In the genomic region with DNA sequence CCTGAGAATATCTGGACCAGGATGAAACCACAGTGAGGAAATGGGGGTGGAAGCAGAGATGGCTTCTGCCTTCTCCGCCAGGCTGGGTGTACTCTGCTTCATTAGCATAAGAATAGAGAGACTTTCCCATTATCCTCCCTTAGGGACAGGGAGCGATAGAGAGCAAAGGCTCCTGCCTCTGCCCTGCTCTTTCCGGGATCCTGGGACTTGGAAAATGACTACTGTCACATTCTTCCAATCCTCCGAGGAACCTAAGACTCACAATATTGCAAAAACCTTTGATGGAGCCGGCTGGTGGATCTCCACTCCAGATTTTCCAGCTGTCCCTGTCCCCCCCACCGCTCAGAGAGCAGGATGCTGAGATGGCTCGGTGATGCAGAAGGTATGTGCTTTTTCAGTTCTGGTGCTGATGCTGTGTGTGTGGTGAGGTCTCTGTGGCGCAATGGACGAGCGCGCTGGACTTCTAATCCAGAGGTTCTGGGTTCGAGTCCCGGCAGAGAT, we compare ENCODE assay signal across 8 mouse cellular contexts. TPM values are rescaled to one million over a fixed set of nuclear protein-coding genes. Genes with fewer than 3 reads are reported as not detected.
DNase-seq lines count a peak whose midpoint lies in the region; ATAC-seq and TF ChIP-seq lines count a peak whose summit lies in the region.

No protein-coding gene starts in this region.

- no peak for TF ChIP-seq CTCF in CH12.LX (conservative IDR thresholded peaks at IDR 0.05 in 1 of 2, IDR thresholded peaks at IDR 0.05 in 1 of 2; ENCODE audit: low read depth in 2 of 2, low read length in 2 of 2)
- no peak for TF ChIP-seq CTCF in embryonic fibroblast, embryonic 13.5 days (IDR thresholded peaks at IDR 0.05; ENCODE audit: borderline replicate concordance, insufficient read depth, low read length)

- H3K27ac ChIP-seq in CH12.LX (ENCODE audit: insufficient read depth, low read depth), result no peak overlapping the region
- H3K27ac ChIP-seq in embryonic fibroblast, embryonic 13.5 days (ENCODE audit: insufficient read depth, low read length), result no peak overlapping the region
- H3K27ac ChIP-seq in midbrain, embryonic 12.5 days (replicated peaks), result peak overlapping the region; percentile 86

- H3K9ac ChIP-seq in CH12.LX (ENCODE audit: insufficient read depth, low read depth), result no peak overlapping the region
- peak overlapping the region; percentile 37; the same call in 1 of the 2 replicates for H3K9ac ChIP-seq in midbrain, embryonic 12.5 days (replicated peaks)

- no peaks in the 10 kb centered on the region for H3K79me2 ChIP-seq in CH12.LX (replicated peaks; ENCODE audit: control insufficient read depth, extremely low read depth, insufficient read depth, poor library complexity, severe bottlenecking)

- WGBS in midbrain, embryonic 12.5 days, result under 1% methylated on average over 13 of the region's 13 CpGs

- dilution Hi-C loops in CH12.LX (cut with MboI; ENCODE audit: extremely low pct_ligation_motif_present, extremely low pct_unique_long_range_greater_than_20kb, low sequenced_read_pairs), result no loop called here

- DNase-seq in CH12.LX (ENCODE audit: extremely low read depth), result no peak
- peak; percentile 14 for DNase-seq in adrenal gland, postnatal 25 days
- DNase-seq in layer of hippocampus, adult 11-12 months (ENCODE audit: low spot score), result peak; percentile 91
- DNase-seq in yolk sac, embryonic 10.5 days (ENCODE audit: low spot score), result peak; percentile 25
- no peak for DNase-seq in lung, adult 18-20 months

- TF ChIP-seq EP300 in CH12.LX (IDR thresholded peaks at IDR 0.05; ENCODE audit: low read length), result no peak

- TF ChIP-seq RAD21 in CH12.LX (IDR thresholded peaks at IDR 0.05; ENCODE audit: low read depth, low read length), result no peak

- peak; percentile 95 for ATAC-seq in midbrain, embryonic 12.5 days (ENCODE audit: low FRiP score, low read depth)
- ATAC-seq in monocyte, adult 5-6 weeks (replicated peaks; ENCODE audit: insufficient number of reproducible peaks, low FRiP score, low TSS enrichment, poor library complexity, severe bottlenecking), result no peak

- H3K9me3 ChIP-seq in CH12.LX (replicated peaks; ENCODE audit: low read length), result no peaks in the 10 kb centered on the region
- H3K9me3 ChIP-seq in midbrain, embryonic 12.5 days, result no peaks in the 10 kb centered on the region

- TF ChIP-seq POLR2A in CH12.LX (IDR thresholded peaks at IDR 0.05; ENCODE audit: low read depth, low read length), result no peak
- no peak for TF ChIP-seq POLR2A in embryonic fibroblast, embryonic 13.5 days (IDR thresholded peaks at IDR 0.05; ENCODE audit: low read depth, low read length)

- no peaks in the 10 kb centered on the region for H3K27me3 ChIP-seq in CH12.LX (replicated peaks)
- no peaks in the 10 kb centered on the region for H3K27me3 ChIP-seq in midbrain, embryonic 12.5 days

- no peaks in the 10 kb centered on the region for H3K36me3 ChIP-seq in CH12.LX (replicated peaks in 1 of 2; ENCODE audit: control insufficient read depth in 1 of 2, insufficient read depth in 1 of 2, low read length in 1 of 2)
- no peaks in the 10 kb centered on the region for H3K36me3 ChIP-seq in midbrain, embryonic 12.5 days

- no peak overlapping the region for H3K4me3 ChIP-seq in CH12.LX (replicated peaks in 1 of 3; ENCODE audit: low read depth in 2 of 3, low read length in 2 of 3, poor library complexity in 1 of 3)
- H3K4me3 ChIP-seq in embryonic fibroblast, embryonic 13.5 days (ENCODE audit: insufficient read depth, low read length), result peak overlapping the region; percentile 2; the same call in 1 of the 2 replicates
- H3K4me3 ChIP-seq in midbrain, embryonic 12.5 days, result peak overlapping the region; percentile 33

- peaks cover 2 to 9% of the 10 kb centered on the region in 2 experiments; a peak in 3 of 4 replicates for H3K4me1 ChIP-seq in CH12.LX (ENCODE audit: control insufficient read depth in 1 of 2, insufficient read depth in 2 of 2)
- no peaks in the 10 kb centered on the region for H3K4me1 ChIP-seq in embryonic fibroblast, embryonic 13.5 days (ENCODE audit: control insufficient read depth, insufficient read depth, low read length)
- H3K4me1 ChIP-seq in midbrain, embryonic 12.5 days, result peaks cover 20% of the 10 kb centered on the region; the same call in 1 of the 2 replicates

- no peak overlapping the region for H3K4me2 ChIP-seq in CH12.LX (ENCODE audit: insufficient read depth, low read depth, poor library complexity, severe bottlenecking)
- H3K4me2 ChIP-seq in midbrain, embryonic 12.5 days (replicated peaks), result peak overlapping the region; percentile 43

- in situ Hi-C loops in CH12.LX (cut with MboI; ENCODE audit: low pct_ligation_motif_present, low pct_unique_long_range_greater_than_20kb, low sequenced_read_pairs), result loop anchor here (5.0 to 25.0 kb wide), 3 partner anchors 53 to 978 kb away; a partner anchor contains a TSS

TF ChIP-seq in CH12.LX, 34 proteins besides CTCF, POLR2A, EP300 and RAD21:
- TF ChIP-seq MAZ (IDR thresholded peaks at IDR 0.05; ENCODE audit: low read depth, low read length) (no peak), TBP (conservative IDR thresholded peaks at IDR 0.05; ENCODE audit: low read depth, low read length) (peak; percentile 94), RCOR1 (conservative IDR thresholded peaks at IDR 0.05; ENCODE audit: low read depth, low read length) (no peak), CHD1 (IDR thresholded peaks at IDR 0.05; ENCODE audit: low read depth, low read length) (no peak), ELF1 (IDR thresholded peaks at IDR 0.05; ENCODE audit: low read depth, low read length) (peak; percentile 41; the same call in 1 of the 2 replicates), ETS1 (conservative IDR thresholded peaks at IDR 0.05; ENCODE audit: low read depth, low read length) (no peak), MXI1 (IDR thresholded peaks at IDR 0.05; ENCODE audit: low read depth, low read length) (no peak), GABPA (IDR thresholded peaks at IDR 0.05; ENCODE audit: insufficient replicate concordance, low read depth, low read length) (no peak), MYC (IDR thresholded peaks at IDR 0.05; ENCODE audit: low read depth, low read length) (no peak), ZNF384 (IDR thresholded peaks at IDR 0.05; ENCODE audit: low read depth, low read length) (no peak)

RNA-seq across cellular contexts. Expression of a gene that starts 22.5 kb away (rescaled TPM):
- total RNA-seq in CH12.LX (2012; rRNA removed) (not detected in 2 replicates), CH12.LX (2014; rRNA removed) (not detected in 2 replicates)
- polyA plus RNA-seq in CH12.LX (2012; ENCODE audit: insufficient read length, low read depth), result not detected in 2 replicates
- 2.7 and 3.5 TPM in 2 replicates for total RNA-seq in adrenal gland, postnatal 25 days (2021)
- 0.65 and 2.1 TPM in 2 replicates for polyA plus RNA-seq in embryonic fibroblast, embryonic 13.5 days (2011; ENCODE audit: insufficient read length, low read depth, missing spikeins)
- 21.6 and 22.8 TPM in 2 replicates for polyA plus RNA-seq in midbrain, embryonic 12.5 days (2016; fragmentation: Nextera tagmentation; extraction: Ambion mirVana)
- total RNA-seq in monocyte, adult 5-6 weeks (2017), result 3.2 to 9.0 TPM (median 6.9 TPM) in 3 replicates

RNA-seq across cellular contexts. Expression of a gene that starts 39.3 kb away (rescaled TPM):
- total RNA-seq in CH12.LX (2012; rRNA removed) (59.7 and 59.8 TPM in 2 replicates), CH12.LX (2014; rRNA removed) (117 and 130 TPM in 2 replicates)
- polyA plus RNA-seq in CH12.LX (2012; ENCODE audit: insufficient read length, low read depth), result 83.7 and 87.0 TPM in 2 replicates
- 0.97 TPM in 1 of 2 replicates, not detected in the other for total RNA-seq in adrenal gland, postnatal 25 days (2021)
- not detected in 2 replicates for polyA plus RNA-seq in embryonic fibroblast, embryonic 13.5 days (2011; ENCODE audit: insufficient read length, low read depth, missing spikeins)
- polyA plus RNA-seq in midbrain, embryonic 12.5 days (2016; fragmentation: Nextera tagmentation; extraction: Ambion mirVana), result 6.4 and 7.0 TPM in 2 replicates
- total RNA-seq in monocyte, adult 5-6 weeks (2017), result 140 to 167 TPM (median 156 TPM) in 3 replicates

RNA-seq across cellular contexts. Expression of a gene that starts 56.4 kb away (rescaled TPM):
- not detected in 2 replicates for total RNA-seq in CH12.LX (2012; rRNA removed)
- not detected in 2 replicates for total RNA-seq in CH12.LX (2014; rRNA removed)
- not detected in 2 replicates for polyA plus RNA-seq in CH12.LX (2012; ENCODE audit: insufficient read length, low read depth)
- total RNA-seq in adrenal gland, postnatal 25 days (2021), result 0.82 and 2.4 TPM in 2 replicates
- polyA plus RNA-seq in embryonic fibroblast, embryonic 13.5 days (2011; ENCODE audit: insufficient read length, low read depth, missing spikeins), result not detected in 2 replicates
- polyA plus RNA-seq in midbrain, embryonic 12.5 days (2016; fragmentation: Nextera tagmentation; extraction: Ambion mirVana), result 7.1 and 7.3 TPM in 2 replicates
- not detected in 3 replicates for total RNA-seq in monocyte, adult 5-6 weeks (2017)

Comparison
In these comparisons a context has a peak if more than half of its experiments do, and no peak if none do; other contexts are left out.
1. DNase-seq: peak in adrenal gland, postnatal 25 days (single experiment), layer of hippocampus, adult 11-12 months (single experiment) and yolk sac, embryonic 10.5 days (single experiment); none in CH12.LX (single experiment) and lung, adult 18-20 months (0 of 2).
2. H3K4me3 ChIP-seq: peak in embryonic fibroblast, embryonic 13.5 days (single experiment) and midbrain, embryonic 12.5 days (single experiment); none in CH12.LX (0 of 3).
3. RNA of a gene that starts 39.3 kb away (total RNA-seq): 140 to 167 TPM in monocyte, adult 5-6 weeks and 59.7 to 130 TPM in CH12.LX; 0.97 TPM in adrenal gland, postnatal 25 days; every median in the first group is over 10 times any median in the second.